Mouse (Mus musculus) spleen, adult 18-20 months (tissue): ENCODE data around the gene 4931409K22Rik.
"Not testable (repeated sequence)": the region's sequence is repeated elsewhere in the genome, so short reads cannot be mapped to it uniquely, and the experiment has no call there.

Source experiments
- DNase-seq, 2 experiments: peaks; one replicate each; pipeline ENCODE4 v3.0.0; 2022; ENCODE audit warnings: mixed read lengths in 2 of 2

The 4931409K22Rik gene

DNA sequence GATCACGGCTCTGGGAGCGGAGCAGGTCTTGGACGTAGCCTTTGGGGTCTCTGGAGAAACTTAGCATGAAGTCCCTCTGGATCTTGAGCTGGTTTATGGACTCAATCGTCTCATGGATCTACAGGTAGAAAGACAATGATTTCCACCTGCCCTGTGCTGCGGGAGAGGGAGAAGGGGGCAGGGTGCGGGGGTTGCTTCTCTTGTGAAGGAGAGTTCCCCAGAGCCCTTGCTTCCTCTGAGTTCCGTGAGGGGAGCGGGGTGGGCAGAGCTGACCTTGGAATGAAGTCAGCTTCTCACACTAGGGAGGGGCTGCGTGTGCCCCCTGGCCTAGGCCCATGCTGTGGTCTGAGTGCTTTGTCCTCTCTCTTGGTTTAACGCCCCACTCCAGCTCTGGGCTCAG is 36.6 kb upstream of the 4931409K22Rik start:
- DNase-seq: no peak

DNA sequence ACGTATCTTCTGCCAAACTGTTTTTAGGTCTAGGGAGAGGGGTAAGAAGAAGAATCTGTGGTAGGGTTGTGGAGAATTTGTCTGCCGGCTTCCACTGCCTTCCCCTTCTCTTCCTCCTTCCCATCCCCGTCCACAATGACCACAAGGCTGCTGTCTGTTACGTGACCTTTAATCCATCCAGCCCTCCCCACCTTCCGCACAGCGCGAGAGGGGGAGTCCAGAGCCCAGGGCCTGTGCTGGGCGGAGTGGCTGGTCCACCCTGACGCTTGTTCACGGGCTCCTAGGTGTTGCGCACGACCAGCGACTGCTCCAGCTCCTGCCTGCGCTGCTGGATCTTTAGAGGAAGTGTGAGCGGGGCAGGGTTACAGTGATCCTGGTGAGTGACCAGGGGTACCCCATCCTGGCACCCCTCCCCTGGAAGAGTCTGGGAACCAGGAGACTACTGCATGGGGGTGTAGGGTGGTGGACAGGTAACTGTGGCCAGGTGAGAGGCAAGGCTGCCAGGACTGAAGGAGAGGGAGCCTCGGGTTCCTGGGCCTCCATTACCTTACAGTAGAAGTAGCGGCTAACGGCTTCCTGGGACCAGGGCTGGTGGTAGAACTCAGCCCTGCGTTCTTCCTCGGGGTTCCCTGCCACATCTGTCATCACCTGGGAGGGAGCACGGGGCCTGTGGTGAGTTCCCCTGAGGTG is 36.0 kb upstream of the 4931409K22Rik start:
- no peak for DNase-seq

DNA sequence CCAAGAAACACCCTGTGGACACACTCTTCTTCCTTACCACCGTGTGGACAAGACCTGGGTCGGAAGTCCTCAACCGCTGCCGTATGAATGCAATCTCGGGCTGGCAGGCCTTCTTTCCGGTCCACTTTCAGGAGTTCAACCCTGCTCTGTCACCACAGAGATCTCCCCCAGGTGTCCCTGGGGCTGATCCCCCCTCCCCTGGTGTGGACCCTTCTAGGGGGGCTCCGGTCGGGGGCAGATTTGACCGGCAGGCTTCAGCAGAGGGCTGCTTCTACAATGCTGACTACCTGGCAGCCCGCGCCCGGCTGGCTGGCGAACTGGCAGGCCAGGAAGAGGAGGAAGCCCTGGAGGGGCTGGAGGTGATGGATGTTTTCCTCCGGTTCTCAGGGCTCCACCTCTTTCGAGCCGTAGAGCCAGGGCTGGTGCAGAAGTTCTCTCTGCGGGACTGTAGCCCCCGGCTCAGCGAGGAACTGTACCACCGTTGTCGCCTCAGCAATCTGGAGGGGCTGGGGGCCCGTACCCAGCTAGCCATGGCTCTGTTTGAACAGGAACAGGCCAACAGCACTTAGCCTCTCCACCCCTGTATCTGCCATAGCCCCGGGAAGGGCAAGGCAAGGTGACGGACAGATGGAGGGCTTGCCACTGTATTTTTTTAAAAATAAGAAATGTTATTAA is 35.3 kb upstream of the 4931409K22Rik start:
- no peak for DNase-seq

DNA sequence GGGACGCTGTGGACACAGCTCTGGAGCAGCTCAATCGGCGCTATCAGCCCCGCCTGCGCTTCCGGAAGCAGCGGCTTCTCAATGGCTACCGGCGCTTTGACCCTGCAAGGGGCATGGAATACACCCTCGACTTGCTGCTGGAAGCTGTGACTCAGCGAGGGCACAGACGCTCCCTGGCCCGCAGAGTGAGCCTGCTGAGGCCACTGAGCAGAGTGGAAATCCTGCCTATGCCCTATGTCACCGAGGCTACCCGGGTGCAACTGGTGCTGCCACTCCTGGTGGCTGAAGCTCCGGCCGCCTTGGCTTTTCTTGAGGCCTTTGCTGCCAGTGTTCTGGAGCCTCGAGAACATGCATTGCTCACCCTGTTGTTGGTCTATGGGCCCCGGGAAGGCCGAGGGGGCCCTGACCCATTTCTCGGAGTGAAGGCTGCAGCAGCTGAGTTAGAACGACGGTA is 34.7 kb upstream of the 4931409K22Rik start:
- DNase-seq: peak in 1 of 2 experiments; percentile 16

DNA sequence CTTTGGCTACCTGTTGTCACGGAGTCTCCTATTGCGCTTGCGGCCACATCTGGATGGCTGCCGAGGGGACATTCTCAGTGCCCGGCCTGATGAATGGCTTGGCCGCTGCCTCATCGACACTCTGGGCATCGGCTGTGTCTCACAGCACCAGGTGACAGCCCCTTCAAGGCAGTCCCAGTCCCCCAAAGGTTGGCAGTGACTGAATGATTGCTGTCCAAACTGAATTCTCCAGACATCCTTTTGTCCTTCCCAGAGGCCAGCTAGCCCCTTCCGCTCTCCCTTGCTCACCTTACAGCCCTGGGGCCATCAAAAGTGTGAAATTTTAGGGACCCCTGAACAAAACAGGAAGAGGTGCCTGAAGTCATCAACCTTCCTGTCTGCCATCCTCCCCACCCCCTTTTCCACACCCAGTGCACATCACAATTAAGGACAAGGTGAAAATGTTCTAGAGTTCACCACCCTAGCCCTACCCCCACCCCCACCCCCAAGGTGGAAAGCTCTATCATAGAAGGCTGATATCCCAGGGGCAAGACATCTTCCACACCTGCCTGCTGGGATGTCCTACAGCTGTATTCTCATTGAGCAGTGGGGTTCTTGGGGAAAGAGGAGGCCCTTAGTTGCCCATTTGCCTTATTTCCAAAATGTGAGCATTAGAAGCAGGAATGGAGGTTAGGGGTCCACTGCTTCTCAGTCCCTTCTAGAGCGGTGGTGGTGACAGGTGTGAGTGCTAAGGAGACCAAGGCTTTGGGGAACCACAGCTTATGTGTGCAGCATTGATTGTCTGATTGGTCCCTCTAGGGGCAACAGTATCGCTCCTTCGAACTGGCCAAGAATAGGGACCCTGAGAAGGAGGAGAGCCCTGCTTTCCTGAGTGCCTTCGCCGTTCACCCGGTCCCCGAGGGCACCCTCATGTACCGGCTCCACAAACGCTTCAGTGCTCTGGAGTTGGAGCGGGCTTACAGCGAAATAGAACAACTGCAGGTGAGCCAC is 33.2 kb upstream of the 4931409K22Rik start:
- DNase-seq: no peak

DNA sequence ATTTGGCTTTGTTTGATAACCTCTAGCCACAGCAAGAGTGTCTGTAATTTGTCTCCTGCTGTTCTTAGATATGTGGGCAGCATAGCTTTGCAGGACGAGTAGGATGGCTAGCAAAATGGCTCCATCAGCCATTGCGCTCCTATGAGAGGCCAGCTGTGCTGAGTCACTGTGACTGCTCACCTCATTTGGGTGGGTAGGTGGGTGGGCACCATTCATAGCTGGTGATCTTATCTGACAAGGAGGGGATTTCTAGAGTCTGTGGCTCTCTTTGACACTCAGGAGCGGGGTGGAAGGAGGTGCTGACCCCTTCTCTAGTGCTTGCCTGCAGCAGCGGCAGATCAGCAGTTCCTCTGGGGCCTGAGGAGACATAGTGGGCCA is 30.6 kb upstream of the 4931409K22Rik start:
- no peak for DNase-seq

DNA sequence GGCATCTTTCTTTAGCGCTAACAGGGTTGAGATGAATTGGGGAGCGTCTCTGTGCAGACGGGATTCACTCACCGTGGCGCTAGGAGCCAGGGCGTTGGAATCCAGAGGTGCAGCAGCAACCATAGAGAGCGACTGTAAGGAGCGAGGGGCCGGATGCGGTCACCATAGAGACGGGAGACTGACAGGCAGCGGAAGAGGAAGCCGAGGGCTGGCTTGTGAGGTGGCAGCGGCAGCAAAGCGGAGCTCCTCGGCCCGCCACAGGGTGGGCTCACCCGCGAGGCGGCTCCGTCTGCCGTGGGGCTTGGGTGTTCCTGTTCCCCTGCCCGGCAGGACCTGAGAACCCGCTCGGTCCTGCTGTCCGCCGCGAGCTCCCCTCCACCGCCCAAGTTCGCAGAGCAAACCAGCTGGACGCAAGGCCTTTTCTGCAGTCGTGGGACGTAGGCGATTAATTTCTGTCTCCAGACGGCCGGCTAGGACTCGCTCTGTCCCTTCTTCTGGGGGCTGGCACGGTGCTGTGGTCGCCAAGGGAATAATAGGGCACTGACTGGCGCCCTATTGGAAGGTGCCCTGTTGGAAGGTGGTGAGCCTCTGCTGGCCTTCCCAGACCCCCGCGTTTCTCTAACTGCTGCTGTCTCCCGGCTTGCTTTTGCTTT is 30.1 kb upstream of the 4931409K22Rik start, which contains the start of gene Chpf2:
TSS of gene Chpf2 (plus strand) at position 195 of the 653 bp plus-strand sequence.
- DNase-seq: peak; percentile 71 to 76

DNA sequence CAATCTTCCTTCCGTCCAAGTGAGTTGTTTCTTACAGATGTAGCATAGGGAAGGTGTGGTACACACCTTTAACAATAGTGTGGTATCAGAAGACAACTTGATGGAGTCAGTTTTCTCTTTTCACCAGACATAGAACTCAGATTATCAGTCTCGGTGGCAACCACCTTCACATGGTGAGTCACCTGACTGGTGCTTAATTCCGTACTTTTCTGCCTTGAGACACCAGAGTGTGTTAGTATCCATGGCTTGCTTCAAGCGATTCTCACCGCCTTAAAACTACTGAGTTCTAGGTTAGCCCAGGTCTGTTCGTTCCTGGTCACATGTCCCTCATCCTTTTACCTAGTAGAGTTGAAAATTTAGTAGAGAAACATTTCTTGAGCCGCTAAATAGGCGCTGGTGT is 29.5 kb upstream of the 4931409K22Rik start:
- DNase-seq: no peak

DNA sequence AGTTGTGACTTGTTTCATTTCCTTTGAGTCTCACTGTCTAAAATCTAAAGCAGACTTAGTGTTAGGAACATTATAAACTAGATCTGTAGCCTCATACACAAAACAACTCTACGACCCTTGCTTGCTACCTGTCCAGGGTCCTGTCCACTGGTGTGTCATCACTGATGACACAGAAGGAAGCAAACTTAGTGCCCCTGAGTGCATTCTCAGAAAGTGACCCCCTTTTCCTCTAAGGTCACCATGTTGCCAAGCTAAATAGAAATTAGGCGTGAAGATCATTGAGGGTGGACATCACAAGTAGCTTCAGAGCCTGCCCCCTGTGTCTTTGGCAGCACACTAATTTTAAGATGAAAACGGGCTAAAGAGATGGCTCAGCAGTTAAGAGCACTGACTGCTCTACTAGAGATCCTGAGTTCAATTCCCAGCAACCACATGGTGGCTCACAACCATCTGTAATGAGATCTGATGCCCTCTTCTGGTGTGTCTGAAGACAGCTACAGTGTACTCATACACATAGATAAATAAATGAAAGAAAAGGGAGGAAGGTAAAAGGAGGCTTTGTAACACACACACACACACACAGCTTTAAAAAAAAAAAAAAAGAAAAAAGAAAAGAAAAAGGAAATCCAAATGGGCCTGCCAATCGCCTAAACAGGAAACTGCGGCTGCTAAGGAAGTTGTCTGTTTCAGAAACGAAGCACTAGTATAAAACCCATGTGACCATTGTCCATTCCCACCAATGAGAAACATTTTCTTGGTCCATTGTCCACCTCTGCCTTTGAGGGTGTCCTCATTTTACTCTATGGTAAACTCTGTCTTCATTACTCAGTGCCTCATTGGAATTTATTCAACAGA is 21.7 kb upstream of the 4931409K22Rik start:
- no peak for DNase-seq

DNA sequence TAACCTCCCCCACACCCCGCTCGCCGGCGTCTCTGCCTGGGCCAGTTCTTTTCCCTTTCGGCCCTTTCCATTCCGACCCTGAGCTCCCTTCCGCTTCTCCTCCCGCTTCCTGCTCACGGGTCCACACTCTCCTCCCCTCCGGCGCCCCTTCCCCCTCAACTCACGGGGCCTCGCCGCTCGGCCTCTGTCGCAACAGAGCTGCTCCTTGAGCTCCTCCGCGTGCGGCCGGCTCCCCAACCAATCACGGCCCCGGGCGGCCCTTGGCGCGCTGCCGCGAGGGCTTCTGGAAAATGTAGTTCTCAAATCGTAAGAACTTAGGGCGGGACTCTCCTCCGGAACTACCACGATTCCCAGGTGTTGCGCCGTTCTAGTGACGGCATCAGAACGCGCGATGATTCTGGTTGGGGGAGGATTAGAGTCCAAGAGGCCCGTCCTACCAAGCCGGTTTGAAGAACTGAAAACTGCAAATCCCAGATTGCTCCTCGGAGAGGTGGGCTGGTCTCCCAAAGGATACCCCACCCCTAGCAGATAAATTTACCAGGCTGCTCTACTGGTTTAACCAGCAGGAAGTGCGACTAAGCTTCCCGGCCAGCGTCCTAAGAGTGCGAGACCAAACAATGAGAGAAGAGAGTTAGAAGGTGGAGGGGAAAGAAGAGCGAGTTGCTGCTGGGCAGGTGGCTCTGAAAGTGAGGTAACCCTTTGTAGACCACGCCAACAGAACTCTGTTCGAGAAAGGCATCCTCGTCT is 20.7 kb upstream of the 4931409K22Rik start, which contains the start of gene Abcf2:
TSS of gene Abcf2 (minus strand) at position 285 of the 747 bp plus-strand sequence.
- DNase-seq: peak; percentile 99

DNA sequence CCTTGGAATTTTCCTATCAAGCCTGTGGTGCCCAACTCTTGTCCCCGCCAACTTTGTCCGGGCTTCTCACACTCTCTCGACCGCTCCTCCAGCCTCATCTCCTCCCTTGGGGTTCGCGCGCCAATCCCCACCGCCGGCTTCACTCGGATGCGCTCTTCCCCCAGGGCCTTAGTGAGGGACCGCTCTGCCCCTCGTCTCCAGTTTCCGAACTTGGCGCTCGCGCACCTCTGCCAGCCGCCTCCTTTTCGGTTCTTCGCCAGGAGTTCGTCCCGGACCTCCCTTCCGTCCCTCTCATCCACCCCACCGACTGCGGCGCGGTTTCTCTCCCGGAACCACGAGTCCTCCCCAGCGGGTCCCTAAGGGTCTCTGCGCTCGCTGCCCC is 20.2 kb upstream of the 4931409K22Rik start:
- DNase-seq: no peak

DNA sequence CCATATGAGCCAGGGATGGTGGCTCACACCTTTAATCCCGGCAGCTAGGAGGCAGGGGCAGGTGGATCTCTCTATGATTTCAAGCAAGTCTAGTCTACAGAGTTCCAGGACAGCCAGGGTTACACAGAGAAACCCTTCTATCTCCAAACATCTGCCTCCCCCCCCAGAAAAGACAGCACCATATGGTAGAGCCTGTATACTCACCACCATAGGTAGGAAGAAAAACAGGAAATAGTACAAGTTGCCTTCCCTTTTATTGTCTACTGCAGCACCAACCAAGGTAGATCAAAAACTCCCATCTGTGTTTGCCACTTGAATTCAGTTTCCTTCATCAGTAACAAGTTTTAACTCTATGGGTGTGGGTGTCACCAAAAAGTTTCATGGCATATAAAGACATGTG is 19.3 kb upstream of the 4931409K22Rik start:
- no peak for DNase-seq

DNA sequence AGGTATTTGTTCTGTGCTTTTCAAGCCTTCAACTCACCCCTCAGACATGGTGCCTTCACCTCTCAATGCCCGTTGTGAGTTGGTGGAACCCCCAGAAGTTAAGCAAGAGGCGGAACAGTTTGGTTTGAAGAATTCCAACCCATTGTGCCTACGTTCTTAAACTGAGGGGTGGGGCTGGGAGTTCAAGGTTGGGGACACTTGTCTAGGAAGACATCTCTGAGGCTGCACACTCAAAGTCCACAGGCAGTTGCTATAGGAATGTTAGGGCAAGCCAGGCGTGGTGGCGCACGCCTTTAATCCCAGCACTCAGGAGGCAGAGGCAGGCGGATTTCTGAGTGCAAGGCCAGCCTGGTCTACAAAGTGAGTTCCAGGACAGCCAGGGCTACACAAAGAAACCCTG is 1.3 kb downstream of the 4931409K22Rik start:
- not testable (repeated sequence) for DNase-seq

DNA sequence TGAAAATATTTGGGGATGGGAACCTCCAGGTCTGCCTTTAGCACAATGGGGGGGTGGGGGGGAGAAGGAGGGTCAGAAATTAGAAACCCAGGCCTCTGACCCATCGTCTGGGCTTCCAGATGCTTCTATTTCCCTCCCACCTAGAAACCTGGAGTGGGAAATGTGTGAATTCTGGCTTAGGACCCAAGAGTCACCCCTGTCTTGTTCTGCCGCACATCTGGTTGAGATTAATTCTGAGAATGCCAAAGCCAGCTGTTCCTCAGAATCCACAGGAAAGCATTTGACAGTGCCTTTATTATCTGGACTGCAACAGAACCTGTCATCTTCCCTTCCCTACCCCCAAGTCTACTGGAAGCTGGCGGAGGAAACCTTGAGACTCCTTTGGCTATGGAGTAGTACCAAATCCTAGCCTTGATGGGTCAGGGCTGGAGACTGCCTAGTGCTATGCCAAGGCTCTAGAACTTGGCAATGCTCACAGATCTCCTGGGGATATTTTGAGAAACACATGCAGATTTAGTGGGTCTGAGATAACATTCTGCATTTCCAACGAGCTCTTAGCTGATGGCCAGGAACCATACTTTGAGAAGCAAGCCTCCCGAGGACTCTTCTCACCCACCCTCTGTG is 2.9 kb downstream of the 4931409K22Rik start:
- DNase-seq: no peak

DNA sequence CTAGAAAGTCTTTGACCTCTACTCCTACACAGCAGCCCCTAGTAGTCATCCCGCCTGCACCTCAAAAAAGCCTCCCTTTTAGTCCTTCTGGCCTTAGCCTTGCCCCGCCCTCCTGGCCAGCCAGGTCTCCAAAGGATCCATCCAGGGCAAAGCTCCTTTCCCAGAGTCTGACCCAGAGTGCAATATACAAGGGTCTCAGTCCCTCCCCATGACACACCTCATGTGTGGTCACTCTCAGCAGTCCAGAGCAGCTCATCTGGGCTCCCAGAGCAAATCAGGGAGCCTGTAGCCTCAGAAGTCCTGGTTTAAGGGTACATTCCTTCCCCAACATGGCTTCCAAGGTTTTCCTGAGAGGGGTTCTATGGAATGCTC is 5.3 kb downstream of the 4931409K22Rik start:
- DNase-seq: no peak

DNA sequence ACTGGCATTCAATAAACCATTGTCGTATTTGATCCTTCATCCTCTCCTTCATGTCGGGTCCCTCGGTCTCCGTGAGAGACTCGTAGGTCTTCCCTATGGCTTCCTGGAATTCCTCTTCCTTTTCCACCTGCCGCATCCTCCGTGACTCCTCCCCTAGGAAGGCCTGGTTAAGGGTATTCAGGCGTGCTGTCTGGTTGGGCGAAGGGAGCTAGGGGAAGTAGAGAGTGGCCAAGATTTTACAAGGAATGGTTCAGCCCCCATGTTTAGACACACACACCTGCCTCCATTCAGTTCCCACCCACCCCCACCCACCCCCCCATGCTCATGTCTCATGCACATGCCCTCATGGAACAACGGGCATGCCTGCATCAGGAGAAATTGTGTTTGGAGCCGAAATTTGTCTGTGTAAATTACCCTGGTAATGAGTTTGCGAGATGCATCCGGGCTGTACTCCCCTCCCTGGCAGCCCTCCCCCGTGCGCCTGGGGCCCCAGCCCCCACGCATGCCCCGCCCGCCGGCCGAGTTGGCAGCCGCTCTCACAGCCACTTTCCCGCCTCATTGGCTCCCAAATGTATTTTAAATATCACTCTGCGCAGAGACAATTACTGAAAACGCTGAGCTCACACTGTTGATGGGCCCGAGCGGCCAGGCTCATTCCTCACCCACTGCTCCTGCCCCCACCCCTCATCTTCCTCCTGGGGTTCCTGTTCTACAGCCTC is 5.9 kb downstream of the 4931409K22Rik start:
- DNase-seq: peak in 1 of 2 experiments; percentile 21

DNA sequence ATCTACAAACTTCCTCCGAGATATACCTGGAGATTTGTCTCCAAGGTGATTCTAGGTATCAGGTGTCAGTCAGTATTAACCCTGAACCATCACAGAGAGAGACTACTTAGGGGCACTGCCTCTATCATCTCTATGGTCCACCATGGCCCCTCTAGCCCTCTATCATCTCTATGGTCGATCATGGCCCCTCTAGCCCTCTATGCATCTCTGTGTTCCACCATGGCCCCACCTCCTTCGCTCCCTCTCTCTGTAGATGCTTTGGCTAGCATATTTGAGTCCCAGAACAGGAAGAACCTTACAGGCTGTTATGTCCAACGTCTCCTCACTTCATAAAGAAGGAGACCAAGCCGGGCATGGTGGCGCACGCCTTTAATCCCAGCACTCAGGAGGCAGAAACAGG is 14.0 kb downstream of the 4931409K22Rik start:
- no peak for DNase-seq

DNA sequence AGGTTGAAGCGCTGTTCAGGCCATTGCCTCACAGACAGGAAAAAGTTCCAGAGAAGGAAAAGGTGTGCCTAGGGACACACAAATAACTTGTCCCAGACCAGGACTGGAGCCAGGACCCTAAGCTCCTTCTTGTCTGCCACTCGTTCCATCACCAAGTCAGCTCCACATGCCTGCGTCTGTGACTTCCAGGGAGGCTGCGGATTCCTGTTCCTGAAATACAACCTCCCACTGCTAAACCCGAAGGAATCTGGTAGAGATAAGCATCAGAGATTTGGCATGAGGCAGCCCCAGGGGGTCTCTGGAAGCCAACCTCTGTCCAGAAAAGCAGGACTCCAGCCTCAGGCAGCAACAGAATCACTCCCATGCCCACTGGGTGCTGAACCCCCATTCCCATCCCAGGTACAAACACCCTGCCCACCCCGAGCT is 15.5 kb downstream of the 4931409K22Rik start:
- no peak for DNase-seq

DNA sequence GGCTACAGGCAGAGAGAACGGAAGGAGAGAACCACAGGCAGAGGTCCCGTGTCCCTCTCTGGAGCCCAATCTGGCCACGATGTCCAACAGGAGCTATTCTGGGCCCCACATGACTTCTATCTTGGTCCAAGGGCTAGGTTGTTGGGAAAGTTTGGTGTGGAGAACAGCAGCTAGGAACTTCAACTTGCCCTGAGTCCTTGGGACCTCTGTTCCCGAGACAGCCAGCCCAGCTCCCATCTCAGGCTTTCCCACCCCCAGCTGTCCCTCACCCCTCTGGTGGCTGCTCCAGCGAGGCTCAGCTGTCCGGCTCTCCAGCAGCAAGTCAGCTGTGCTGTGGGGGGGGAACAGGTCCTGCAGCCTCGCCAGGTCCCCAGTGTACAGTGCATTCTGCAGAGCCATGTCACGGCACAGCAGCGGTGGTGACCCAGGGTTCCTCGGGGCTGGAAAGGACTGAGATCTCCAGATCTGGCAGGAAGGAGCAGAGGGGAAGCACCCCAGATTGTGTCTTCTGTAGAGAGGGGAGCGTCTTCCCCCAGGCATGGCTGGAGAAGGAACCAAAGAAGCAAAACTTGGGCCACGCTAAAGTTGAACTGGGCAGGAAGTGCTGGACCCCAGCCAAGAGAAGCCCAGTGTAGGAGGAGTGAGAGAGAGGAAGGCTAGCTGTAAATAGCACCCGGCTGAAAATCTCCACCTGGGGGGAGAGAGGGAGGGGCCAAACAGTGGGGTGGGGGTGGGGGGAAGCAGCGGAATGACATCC is 16.0 kb downstream of the 4931409K22Rik start, which contains the start of gene Asb10:
TSS of gene Asb10 (minus strand) at position 592 of the 757 bp plus-strand sequence.
- peak in 1 of 2 experiments; percentile 22 for DNase-seq
